Mouse (Mus musculus): ENCODE data around the gene Vat1l. TPM values are rescaled to one million over a fixed set of nuclear protein-coding genes. Genes with fewer than 3 reads are reported as not detected.

Gene Vat1l
- polyA plus RNA-seq, 1 experiment from 2014 or later: 4.0 TPM

DNA sequence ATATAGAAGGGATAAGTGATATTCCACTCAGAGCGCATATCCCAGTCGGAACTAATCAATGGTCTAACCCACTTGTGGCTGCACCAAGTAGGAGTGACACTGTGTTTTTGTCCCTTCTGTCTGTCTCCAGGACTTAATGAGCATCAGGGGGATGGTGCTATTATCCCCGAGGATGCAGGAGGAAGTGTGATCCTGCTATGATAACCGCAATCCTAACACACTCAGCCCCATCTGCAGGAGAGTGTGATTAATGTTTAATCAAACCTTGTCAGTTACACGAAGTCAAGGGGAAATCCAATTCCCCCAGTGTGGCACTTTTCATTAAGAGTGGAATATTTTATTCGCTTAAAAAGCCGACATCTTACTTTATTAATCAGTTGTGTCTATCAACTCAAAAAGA is 196.3 kb downstream of the Vat1l start:
- no peak for ATAC-seq (ENCODE audit: insufficient number of reproducible peaks, low FRiP score, low TSS enrichment, low read depth)
- WGBS: 63% methylated on average over 7 of the region's 7 CpGs
- H3K36me3 ChIP-seq: no peaks in the 10 kb centered on the region
- no peak overlapping the region for H3K4me2 ChIP-seq (replicated peaks)
- H3K4me1 ChIP-seq: no peaks in the 10 kb centered on the region
- no peak overlapping the region for H3K4me3 ChIP-seq (replicated peaks)
- H3K27ac ChIP-seq (replicated peaks): no peak overlapping the region
- H3K27me3 ChIP-seq: no peaks in the 10 kb centered on the region
- no peaks in the 10 kb centered on the region for H3K9me3 ChIP-seq (replicated peaks)
- H3K9ac ChIP-seq: no peak overlapping the region

DNA sequence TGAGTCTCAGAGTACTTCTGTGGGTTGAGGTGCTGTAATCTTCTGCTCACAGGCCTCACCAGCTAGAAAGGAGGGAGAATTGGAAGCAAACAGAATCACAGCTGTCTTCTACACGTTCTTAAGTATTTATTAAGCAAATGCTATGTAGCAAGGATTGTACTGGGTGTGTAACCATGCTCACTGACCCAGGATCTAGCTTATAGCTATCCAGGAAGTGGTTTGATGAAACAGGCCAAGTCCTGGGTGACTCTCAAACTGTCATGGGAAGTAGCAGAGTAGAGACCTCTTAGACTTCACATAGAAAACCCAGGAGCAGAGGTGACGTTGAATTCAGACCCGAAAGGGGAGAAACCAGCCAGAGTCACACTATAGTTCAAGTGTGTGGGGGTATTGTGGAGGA is 206.0 kb downstream of the Vat1l start:
- Histone ChIP-seq H3K4me2 (replicated peaks) (no peak overlapping the region), H3K4me1 (no peaks in the 10 kb centered on the region), H3K27me3 (no peaks in the 10 kb centered on the region), H3K36me3 (no peaks in the 10 kb centered on the region), H3K9ac (no peak overlapping the region), H3K9me3 (replicated peaks) (no peaks in the 10 kb centered on the region), H3K27ac (replicated peaks) (no peak overlapping the region), H3K4me3 (replicated peaks) (no peak overlapping the region)
- ATAC-seq (ENCODE audit: insufficient number of reproducible peaks, low FRiP score, low TSS enrichment, low read depth): no peak
- WGBS: 73% methylated on average over 3 of the region's 3 CpGs

DNA sequence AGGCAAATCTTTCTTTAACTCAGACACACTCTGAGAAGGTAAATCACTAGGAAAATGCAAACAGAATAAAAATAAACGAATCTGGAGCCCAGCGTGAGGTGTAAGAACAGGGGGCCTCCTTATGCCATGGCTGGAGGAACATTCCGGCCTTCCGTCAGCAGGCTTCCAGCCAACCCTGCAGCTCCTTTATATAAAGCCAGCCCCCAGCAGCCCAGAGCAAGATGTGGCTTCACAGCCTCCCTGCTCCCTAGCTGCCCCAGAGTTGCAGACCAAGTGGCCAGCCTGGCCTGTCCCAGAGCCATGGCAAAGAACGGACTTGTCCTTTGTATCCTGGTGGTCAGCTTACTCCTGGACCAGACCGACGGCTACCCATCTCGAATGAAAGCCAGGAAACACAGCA is 212.4 kb downstream of the Vat1l start, which contains the start of gene Clec3a:
Gene Clec3a (plus strand): TSS at position 301 of the 400 bp plus-strand sequence.
- no peak for ATAC-seq (ENCODE audit: insufficient number of reproducible peaks, low FRiP score, low TSS enrichment, low read depth)
- Histone ChIP-seq H3K9ac (no peak within 1 kb of the TSS), H3K9me3 (replicated peaks) (no peaks in the 10 kb centered on the region), H3K27me3 (no peaks in the 10 kb centered on the region), H3K27ac (replicated peaks) (no peak within 1 kb of the TSS), H3K4me3 (replicated peaks) (no peak within 1 kb of the TSS), H3K4me1 (no peaks in the 10 kb centered on the region), H3K4me2 (replicated peaks) (no peak within 1 kb of the TSS), H3K36me3 (no peaks in the 10 kb centered on the region)
- WGBS: 81% methylated on average over 8 of the region's 8 CpGs

DNA sequence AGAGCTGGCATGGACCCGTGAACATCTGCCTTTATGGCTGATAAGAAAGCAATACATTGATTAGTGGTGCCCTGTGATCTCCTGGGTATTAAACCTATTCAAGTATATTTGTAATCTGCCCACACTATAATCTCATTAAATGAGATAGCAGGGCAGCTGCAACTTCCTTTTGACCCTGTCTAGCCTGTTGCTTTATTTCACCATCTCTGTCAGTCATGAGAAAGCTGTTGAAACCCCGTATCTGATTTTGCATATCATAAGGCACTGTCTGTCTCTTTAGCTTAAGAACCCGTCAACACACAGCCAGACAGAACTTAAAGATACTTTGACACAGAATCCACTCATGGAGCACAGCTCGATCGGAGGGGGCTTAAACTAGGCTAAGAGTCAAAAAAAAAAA is 213.1 kb downstream of the Vat1l start:
- ATAC-seq (ENCODE audit: insufficient number of reproducible peaks, low FRiP score, low TSS enrichment, low read depth): no peak
- H3K36me3 ChIP-seq: no peaks in the 10 kb centered on the region
- no peaks in the 10 kb centered on the region for H3K27me3 ChIP-seq
- no peak overlapping the region for H3K9ac ChIP-seq
- no peaks in the 10 kb centered on the region for H3K4me1 ChIP-seq
- H3K4me3 ChIP-seq (replicated peaks): no peak overlapping the region
- H3K27ac ChIP-seq (replicated peaks): no peak overlapping the region
- 69% methylated on average over 5 of the region's 5 CpGs for WGBS
- H3K4me2 ChIP-seq (replicated peaks): no peak overlapping the region
- H3K9me3 ChIP-seq (replicated peaks): no peaks in the 10 kb centered on the region

DNA sequence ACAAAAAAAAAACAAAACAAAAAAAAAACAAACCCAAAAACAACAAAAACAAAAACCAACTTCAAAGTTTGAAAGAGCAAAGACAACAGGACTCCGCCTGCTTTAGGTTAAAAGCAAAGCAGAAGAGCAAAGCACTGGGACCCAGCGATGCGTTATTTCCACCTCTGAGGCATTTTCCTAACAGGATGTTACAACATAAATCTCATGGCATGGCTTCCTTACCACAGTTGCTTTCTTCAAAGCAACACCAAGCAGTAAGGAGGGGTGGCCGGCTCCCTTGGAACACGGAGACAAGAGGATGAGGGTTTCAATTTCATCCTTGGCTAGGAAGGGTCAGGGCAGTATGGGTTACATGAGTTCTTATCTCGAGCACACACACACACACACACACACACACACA is 213.5 kb downstream of the Vat1l start:
- no peak overlapping the region for H3K27ac ChIP-seq (replicated peaks)
- H3K27me3 ChIP-seq: no peaks in the 10 kb centered on the region
- H3K36me3 ChIP-seq: no peaks in the 10 kb centered on the region
- no peaks in the 10 kb centered on the region for H3K4me1 ChIP-seq
- H3K4me3 ChIP-seq (replicated peaks): no peak overlapping the region
- no peak for ATAC-seq (ENCODE audit: insufficient number of reproducible peaks, low FRiP score, low TSS enrichment, low read depth)
- no peak overlapping the region for H3K4me2 ChIP-seq (replicated peaks)
- no peak overlapping the region for H3K9ac ChIP-seq
- WGBS: 69% methylated on average over 6 of the region's 6 CpGs
- H3K9me3 ChIP-seq (replicated peaks): no peaks in the 10 kb centered on the region

DNA sequence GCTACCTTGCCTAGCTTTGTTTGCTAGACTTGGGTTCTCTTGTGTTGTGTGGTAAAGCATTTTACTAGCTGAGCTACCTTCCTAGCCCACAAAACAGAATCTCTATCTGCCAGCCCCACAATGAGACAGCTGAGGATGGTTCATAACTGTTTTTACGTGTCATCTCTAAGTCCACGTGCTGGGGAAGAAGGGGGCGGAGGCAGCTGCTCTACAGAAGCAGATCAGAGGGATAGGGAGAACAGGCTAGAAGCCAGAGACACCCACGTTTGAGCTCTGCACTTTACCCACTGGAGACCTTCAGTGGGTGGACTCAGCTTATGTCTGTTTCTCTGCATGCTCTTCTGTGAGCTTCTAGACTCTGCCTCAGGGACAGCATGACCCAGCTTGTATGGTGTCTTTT is 216.1 kb downstream of the Vat1l start:
- no peaks in the 10 kb centered on the region for H3K36me3 ChIP-seq
- no peak for ATAC-seq (ENCODE audit: insufficient number of reproducible peaks, low FRiP score, low TSS enrichment, low read depth)
- WGBS: 70% methylated on average over 4 of the region's 4 CpGs

More for the DNA sequence above, 216.1 kb downstream of the Vat1l start:
- Histone ChIP-seq H3K4me3 (replicated peaks) (no peak overlapping the region), H3K9ac (no peak overlapping the region), H3K27me3 (no peaks in the 10 kb centered on the region), H3K9me3 (replicated peaks) (no peaks in the 10 kb centered on the region), H3K4me1 (no peaks in the 10 kb centered on the region), H3K27ac (replicated peaks) (no peak overlapping the region), H3K4me2 (replicated peaks) (no peak overlapping the region)

Other genes starting within 250 kb of the Vat1l start
- 12.7 and 13.8 TPM in 2 replicates for gene Nudt7, start 72.1 kb upstream of the Vat1l start, polyA plus RNA-seq (2015; fragmentation: Nextera tagmentation; extraction: Ambion mirVana)
- gene Clec3a, start 212.5 kb downstream of the Vat1l start, polyA plus RNA-seq (2015; fragmentation: Nextera tagmentation; extraction: Ambion mirVana): 0.62 and 1.6 TPM in 2 replicates
- 11.5 and 13.7 TPM in 2 replicates for gene Wwox, start 234.0 kb downstream of the Vat1l start, polyA plus RNA-seq (2015; fragmentation: Nextera tagmentation; extraction: Ambion mirVana)

Measured in embryonic facial prominence, embryonic 15.5 days (tissue).